Mouse (Mus musculus): ENCODE measurements around the gene Hsbp1. TPM values are rescaled to one million over a fixed set of nuclear protein-coding genes. Genes with fewer than 3 reads are reported as not detected.
A peak's percentile ranks its signal among the peaks of the same experiment; 100 is the strongest.
"Not testable (repeated sequence)": the region's sequence is repeated elsewhere in the genome, so short reads cannot be mapped to it uniquely, and the experiment has no call there.

The Hsbp1 gene
- 98.3 and 103 TPM in 2 replicates for polyA plus RNA-seq (2012; rRNA removed)

DNA sequence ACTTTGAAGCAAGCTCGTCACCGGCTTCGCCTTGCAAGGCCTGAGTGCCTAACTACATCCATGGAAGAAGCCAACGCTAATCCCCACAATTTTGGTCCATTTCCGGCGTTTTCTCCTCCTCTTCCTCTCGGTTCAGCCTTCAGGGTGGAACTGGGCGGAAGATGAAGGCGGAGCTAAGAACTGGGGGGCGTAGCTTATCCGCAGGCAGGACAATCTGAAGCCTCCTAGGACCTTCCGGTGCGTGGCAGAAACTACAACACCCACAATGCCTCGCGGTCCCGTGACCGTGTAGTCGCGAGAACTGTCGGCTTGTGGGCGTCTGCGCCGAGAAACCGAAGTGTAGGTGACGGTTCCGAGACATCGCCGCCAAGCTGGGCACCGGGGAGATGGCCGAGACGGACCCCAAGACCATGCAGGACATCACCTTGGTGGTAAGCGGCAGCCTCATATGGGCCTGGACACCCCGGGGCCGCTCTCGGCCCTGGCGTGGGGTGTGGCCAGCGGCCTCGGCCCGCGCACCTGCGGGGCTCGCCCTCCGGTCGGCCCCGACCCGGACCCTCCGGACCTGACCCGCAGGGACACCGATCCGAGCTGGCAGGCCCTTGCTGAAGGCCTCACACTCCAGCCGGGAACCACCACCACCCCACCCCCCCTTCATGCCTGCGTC lies at the start of gene Hsbp1:
Hsbp1 (plus strand) TSS at position 299 of the 667 bp plus-strand sequence.
- H3K4me1 ChIP-seq (replicated peaks; ENCODE audit: control insufficient read depth, insufficient read depth, low read length): peaks cover 19% of the 10 kb centered on the region
- DNase-seq: peak; percentile 99
- 5% methylated on average over 52 of the region's 52 CpGs for WGBS
- peak within 1 kb of the TSS; percentile 77 for H3K4me3 ChIP-seq (ENCODE audit: control insufficient read depth, insufficient read depth, low read length)
- TF ChIP-seq CTCF (IDR thresholded peaks at IDR 0.05; ENCODE audit: borderline replicate concordance, control insufficient read depth, extremely low read depth, insufficient read depth, low read length, poor library complexity) (peak; percentile 33; the same call in 1 of the 2 replicates), POLR2A (IDR thresholded peaks at IDR 0.05; ENCODE audit: control insufficient read depth, extremely low read depth, insufficient read depth, low read length, poor library complexity) (peak; percentile 48)
- no peak within 1 kb of the TSS for H3K27ac ChIP-seq (ENCODE audit: control insufficient read depth, insufficient read depth, low read length)
- H3K27me3 ChIP-seq (ENCODE audit: control insufficient read depth, insufficient read depth, low read length): no peaks in the 10 kb centered on the region
- H3K36me3 ChIP-seq (ENCODE audit: control insufficient read depth, insufficient read depth, low read length): peaks cover 17% of the 10 kb centered on the region

DNA sequence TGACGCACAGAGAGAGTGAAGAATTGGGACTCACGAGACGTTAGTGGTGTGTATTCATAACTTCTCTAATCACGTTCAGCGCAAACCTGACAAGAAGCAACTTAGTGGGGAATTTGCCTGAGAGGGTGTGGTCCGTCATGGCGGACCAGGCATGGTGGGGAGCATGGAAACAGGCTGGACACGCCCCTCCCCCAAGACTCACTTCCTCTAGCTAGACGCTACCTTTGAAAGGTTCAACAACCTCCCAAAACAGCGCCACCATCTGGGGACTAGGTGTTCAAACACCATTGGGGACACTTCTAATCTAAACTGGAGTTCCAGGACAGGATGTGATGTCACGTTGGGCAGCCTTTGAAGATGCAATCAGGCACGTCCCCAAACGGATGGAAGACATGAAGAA lies 48.8 kb upstream of the Hsbp1 start:
- H3K27me3 ChIP-seq (ENCODE audit: control insufficient read depth, insufficient read depth, low read length): no peaks in the 10 kb centered on the region
- no peak for TF ChIP-seq POLR2A (IDR thresholded peaks at IDR 0.05; ENCODE audit: control insufficient read depth, extremely low read depth, insufficient read depth, low read length, poor library complexity)
- no peak for TF ChIP-seq CTCF (IDR thresholded peaks at IDR 0.05; ENCODE audit: borderline replicate concordance, control insufficient read depth, extremely low read depth, insufficient read depth, low read length, poor library complexity)
- H3K36me3 ChIP-seq (ENCODE audit: control insufficient read depth, insufficient read depth, low read length): no peaks in the 10 kb centered on the region
- no peak for DNase-seq
- H3K27ac ChIP-seq (ENCODE audit: control insufficient read depth, insufficient read depth, low read length): no peak overlapping the region
- H3K4me1 ChIP-seq (replicated peaks; ENCODE audit: control insufficient read depth, insufficient read depth, low read length): no peaks in the 10 kb centered on the region
- no peak overlapping the region for H3K4me3 ChIP-seq (ENCODE audit: control insufficient read depth, insufficient read depth, low read length)
- 78% methylated on average over 13 of the region's 13 CpGs for WGBS

DNA sequence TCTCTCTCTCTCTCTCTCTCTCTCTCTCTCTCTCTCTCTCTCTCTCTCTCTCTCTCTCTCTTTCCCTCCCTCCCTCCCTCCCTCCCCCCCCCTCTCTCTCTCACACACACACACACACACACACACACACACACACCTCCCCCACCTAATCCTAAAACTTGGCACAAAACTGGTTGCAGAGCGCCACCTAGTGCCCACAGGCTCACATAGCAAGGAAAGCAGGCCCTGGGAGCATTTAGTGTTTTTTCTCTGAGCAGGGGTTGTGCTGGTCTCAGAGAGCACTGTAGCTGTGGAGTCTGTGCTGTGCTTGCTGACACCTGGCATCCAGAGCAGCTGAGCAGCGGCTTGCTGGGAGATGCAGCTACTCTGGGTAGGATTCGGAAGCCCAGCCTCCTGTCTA lies 46.5 kb upstream of the Hsbp1 start:
- WGBS: 38% methylated on average over 3 of the region's 3 CpGs
- not testable (repeated sequence) for H3K27me3 ChIP-seq (ENCODE audit: control insufficient read depth, insufficient read depth, low read length); H3K4me3 ChIP-seq (ENCODE audit: control insufficient read depth, insufficient read depth, low read length); H3K4me1 ChIP-seq (replicated peaks; ENCODE audit: control insufficient read depth, insufficient read depth, low read length); H3K27ac ChIP-seq (ENCODE audit: control insufficient read depth, insufficient read depth, low read length); H3K36me3 ChIP-seq (ENCODE audit: control insufficient read depth, insufficient read depth, low read length)
- TF ChIP-seq CTCF (IDR thresholded peaks at IDR 0.05; ENCODE audit: borderline replicate concordance, control insufficient read depth, extremely low read depth, insufficient read depth, low read length, poor library complexity): peak; percentile 64; the same call in 1 of the 2 replicates
- DNase-seq: peak; percentile 24

DNA sequence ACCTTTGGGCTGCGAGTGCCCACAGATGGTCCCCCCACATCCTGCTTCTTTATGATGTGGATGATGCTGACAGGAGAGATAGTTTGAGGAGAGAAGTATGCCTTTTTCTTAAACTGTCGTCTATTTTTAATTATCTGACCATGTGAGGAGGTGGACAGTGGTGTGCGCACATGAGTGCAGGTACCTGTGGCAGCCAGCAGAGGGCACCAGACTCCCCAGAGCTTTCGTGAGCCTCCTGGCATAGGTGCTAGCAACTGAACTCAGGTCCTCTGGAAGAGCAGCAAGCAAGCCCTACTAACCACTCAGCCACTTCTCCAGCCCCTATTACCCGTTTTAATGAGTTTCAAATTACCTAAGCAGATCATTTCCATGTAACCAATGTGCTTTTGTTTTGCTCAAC lies 44.0 kb upstream of the Hsbp1 start:
- TF ChIP-seq POLR2A (IDR thresholded peaks at IDR 0.05; ENCODE audit: control insufficient read depth, extremely low read depth, insufficient read depth, low read length, poor library complexity): no peak
- 0 out of 2 replicates have a peak, but pooled peaks have one; percentile 30 for TF ChIP-seq CTCF (IDR thresholded peaks at IDR 0.05; ENCODE audit: borderline replicate concordance, control insufficient read depth, extremely low read depth, insufficient read depth, low read length, poor library complexity)
- no peaks in the 10 kb centered on the region for H3K4me1 ChIP-seq (replicated peaks; ENCODE audit: control insufficient read depth, insufficient read depth, low read length)
- H3K27me3 ChIP-seq (ENCODE audit: control insufficient read depth, insufficient read depth, low read length): no peaks in the 10 kb centered on the region
- H3K36me3 ChIP-seq (ENCODE audit: control insufficient read depth, insufficient read depth, low read length): no peaks in the 10 kb centered on the region
- DNase-seq: no peak
- H3K27ac ChIP-seq (ENCODE audit: control insufficient read depth, insufficient read depth, low read length): no peak overlapping the region
- WGBS: 91% methylated on average over 5 of the region's 5 CpGs
- no peak overlapping the region for H3K4me3 ChIP-seq (ENCODE audit: control insufficient read depth, insufficient read depth, low read length)

DNA sequence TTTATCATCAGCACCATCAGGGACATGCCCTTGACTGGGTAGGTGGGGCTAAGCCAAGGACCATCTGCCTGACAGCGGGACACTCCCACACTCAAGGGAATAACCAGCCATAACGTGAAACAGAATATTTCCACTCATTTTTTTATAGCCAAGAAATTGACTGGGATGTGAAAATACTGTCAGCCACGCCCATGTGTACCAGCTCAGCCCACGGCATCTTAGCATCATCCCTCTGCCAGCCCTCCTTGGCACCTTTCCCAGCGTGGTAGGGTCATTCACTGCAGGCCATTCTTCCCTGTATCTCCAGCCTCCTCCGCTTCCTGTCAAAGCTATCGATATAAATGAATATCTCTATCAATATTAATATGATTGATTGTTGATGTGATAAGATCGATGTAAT lies 40.1 kb upstream of the Hsbp1 start:
- DNase-seq: no peak
- H3K27me3 ChIP-seq (ENCODE audit: control insufficient read depth, insufficient read depth, low read length): no peaks in the 10 kb centered on the region
- H3K36me3 ChIP-seq (ENCODE audit: control insufficient read depth, insufficient read depth, low read length): no peaks in the 10 kb centered on the region
- H3K4me1 ChIP-seq (replicated peaks; ENCODE audit: control insufficient read depth, insufficient read depth, low read length): no peaks in the 10 kb centered on the region
- WGBS: 87% methylated on average over 8 of the region's 8 CpGs
- TF ChIP-seq CTCF (IDR thresholded peaks at IDR 0.05; ENCODE audit: borderline replicate concordance, control insufficient read depth, extremely low read depth, insufficient read depth, low read length, poor library complexity) (no peak), POLR2A (IDR thresholded peaks at IDR 0.05; ENCODE audit: control insufficient read depth, extremely low read depth, insufficient read depth, low read length, poor library complexity) (no peak)
- H3K27ac ChIP-seq (ENCODE audit: control insufficient read depth, insufficient read depth, low read length): no peak overlapping the region
- no peak overlapping the region for H3K4me3 ChIP-seq (ENCODE audit: control insufficient read depth, insufficient read depth, low read length)

DNA sequence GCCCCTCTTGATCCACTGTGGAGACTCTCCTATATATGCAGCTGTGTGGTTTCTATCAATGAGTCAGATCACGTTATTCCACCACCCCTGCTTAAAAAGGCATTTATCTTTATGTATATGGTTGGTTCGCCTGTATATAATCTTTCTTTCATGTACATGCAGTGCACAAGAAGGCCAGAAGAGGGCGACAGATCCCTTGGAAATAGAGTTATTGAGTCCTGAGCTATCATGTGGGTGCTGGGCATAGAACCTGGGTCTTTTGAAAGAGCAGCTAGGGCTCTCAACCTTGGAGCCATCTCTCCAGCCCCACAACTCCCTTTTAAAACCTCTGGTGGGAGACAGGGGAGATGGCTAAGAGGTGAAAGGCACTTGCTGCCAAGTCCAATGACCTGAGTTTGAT lies 32.9 kb upstream of the Hsbp1 start:
- peak; percentile 48 for DNase-seq
- Histone ChIP-seq H3K27ac (ENCODE audit: control insufficient read depth, insufficient read depth, low read length) (no peak overlapping the region), H3K36me3 (ENCODE audit: control insufficient read depth, insufficient read depth, low read length) (no peaks in the 10 kb centered on the region), H3K4me1 (replicated peaks; ENCODE audit: control insufficient read depth, insufficient read depth, low read length) (no peaks in the 10 kb centered on the region), H3K4me3 (ENCODE audit: control insufficient read depth, insufficient read depth, low read length) (no peak overlapping the region), H3K27me3 (ENCODE audit: control insufficient read depth, insufficient read depth, low read length) (no peaks in the 10 kb centered on the region)
- TF ChIP-seq CTCF (IDR thresholded peaks at IDR 0.05; ENCODE audit: borderline replicate concordance, control insufficient read depth, extremely low read depth, insufficient read depth, low read length, poor library complexity): no peak
- no peak for TF ChIP-seq POLR2A (IDR thresholded peaks at IDR 0.05; ENCODE audit: control insufficient read depth, extremely low read depth, insufficient read depth, low read length, poor library complexity)
- 24% methylated on average over 3 of the region's 3 CpGs for WGBS

DNA sequence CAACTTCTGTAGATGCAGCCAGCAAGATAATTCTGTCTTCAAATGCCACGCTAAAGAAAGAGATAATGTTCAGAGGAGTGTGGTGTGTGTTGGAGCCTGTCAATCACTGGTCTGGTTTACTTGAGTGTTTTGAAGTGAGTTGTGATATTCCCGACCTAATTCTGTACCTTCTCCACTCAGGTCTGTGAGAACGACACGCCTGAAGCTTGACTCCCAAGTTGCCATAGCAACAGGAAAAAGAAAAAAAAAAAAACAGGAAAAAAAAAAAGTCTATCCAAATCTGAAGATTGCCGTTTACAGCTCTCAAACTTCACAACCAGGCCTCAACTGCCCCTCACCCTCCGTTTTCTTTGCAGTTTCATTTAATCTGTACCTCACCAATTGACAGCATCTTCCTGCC lies 21.1 kb upstream of the Hsbp1 start:
- Histone ChIP-seq H3K4me3 (ENCODE audit: control insufficient read depth, insufficient read depth, low read length) (no peak overlapping the region), H3K27me3 (ENCODE audit: control insufficient read depth, insufficient read depth, low read length) (no peaks in the 10 kb centered on the region; the same call in 1 of the 2 replicates), H3K36me3 (ENCODE audit: control insufficient read depth, insufficient read depth, low read length) (no peaks in the 10 kb centered on the region), H3K27ac (ENCODE audit: control insufficient read depth, insufficient read depth, low read length) (no peak overlapping the region), H3K4me1 (replicated peaks; ENCODE audit: control insufficient read depth, insufficient read depth, low read length) (no peaks in the 10 kb centered on the region)
- WGBS: 47% methylated on average over 6 of the region's 6 CpGs
- DNase-seq: no peak
- TF ChIP-seq POLR2A (IDR thresholded peaks at IDR 0.05; ENCODE audit: control insufficient read depth, extremely low read depth, insufficient read depth, low read length, poor library complexity): no peak
- no peak for TF ChIP-seq CTCF (IDR thresholded peaks at IDR 0.05; ENCODE audit: borderline replicate concordance, control insufficient read depth, extremely low read depth, insufficient read depth, low read length, poor library complexity)
